Mouse (Mus musculus): ENCODE measurements around the gene Atp8a1. TPM values are rescaled to one million over a fixed set of nuclear protein-coding genes. Genes with fewer than 3 reads are reported as not detected.

Gene Atp8a1
- total RNA-seq, 1 experiment from 2014 or later, result 20.6 TPM

DNA sequence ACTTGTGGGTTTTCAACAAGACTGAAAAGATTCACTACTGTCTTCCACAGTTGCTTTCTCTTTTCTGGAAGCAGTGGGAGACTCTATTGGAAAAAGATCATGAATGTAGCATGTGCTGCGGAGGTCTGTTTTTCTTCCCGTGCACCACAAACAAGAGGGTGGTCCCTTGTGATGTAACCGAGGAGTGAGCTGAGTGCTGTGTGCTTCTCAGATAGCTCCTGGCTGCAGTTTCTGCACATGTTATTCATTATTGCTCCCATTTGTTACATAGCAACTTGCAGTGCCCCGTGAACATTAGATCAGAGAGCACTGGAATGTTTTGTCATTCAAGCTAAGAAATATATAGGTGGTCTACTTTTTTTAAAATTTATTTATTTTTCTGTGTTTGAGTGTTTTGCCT, 174.2 kb downstream of the Atp8a1 start:
- no peak for DNase-seq

DNA sequence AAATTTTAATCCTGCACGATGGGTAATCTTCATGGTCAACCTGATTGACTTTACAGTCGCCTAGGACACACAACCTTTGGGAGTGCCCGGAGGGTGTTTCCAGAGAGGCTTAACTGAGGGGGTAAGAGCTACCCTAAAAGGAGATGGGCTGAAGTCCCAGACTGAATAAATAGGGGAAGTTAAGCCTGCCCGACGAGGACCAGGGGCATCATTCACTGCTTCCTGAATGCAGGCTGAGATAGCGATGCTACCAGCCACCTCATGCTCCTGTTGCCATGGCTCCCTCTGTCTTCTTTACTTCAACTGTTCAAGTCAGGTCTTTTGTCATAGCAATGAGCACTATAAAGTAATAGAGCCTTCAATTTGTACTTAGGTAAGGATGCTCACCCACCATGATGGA, 177.1 kb downstream of the Atp8a1 start:
- DNase-seq, result no peak

DNA sequence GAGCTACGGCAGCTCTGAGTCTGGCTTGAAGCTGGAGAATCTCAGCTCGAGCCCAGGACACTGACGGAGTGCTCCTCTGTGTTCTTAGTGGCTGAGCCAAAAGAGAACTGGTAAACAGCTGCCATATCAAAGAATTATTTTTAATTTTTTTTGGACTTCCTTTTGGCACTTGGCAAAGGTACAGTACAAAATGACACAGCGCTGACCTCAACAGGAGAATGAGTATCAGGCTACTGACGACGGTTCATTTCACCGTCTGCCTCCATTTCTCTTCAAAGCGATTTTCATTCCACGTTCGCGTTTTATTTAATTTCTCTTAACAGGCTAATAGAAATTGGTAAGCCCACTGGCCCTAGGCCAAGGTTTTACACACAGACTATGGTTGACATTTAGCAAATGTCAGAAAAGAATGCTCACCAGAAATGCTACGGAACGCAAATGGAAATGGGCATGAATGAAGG, 177.8 kb downstream of the Atp8a1 start:
- DNase-seq, result peak; percentile 35

DNA sequence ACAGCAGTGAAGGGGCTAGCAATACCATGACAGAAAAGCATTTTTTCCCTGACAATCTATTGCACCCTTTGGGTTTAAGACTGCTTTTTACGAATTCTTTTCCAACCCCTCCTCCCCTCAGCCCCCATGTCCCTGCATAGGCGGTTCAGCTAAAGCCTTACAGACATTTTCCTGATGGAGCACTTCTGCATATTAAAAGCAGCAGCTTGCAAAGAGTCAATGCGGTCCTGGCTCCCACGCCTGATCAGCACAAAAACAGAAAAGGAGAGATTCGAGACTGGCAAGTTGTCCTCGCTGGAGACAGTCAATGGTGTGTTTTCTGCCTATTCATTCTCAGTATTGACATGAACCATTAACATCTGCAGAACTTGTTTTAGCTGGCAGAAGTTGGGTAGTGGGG, 184.5 kb downstream of the Atp8a1 start:
- no peak for DNase-seq

DNA sequence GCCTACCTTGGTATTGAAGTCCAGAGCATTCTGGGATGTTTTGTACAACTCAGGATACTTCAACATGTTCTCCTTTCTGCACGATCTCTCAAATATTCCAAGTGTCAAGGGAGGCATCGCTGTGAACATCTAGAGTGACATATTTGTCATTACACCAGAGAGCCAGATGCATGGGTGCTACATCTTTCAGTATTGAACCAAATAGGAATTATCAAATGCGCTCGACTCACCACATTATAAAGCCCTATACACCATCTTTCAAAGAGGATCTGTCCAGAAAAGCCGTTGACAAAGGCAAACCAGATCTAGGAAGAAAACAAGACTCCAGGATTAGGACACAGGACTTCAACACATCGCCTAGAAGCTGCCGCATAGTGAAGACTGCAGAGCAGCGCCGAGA, 187.4 kb downstream of the Atp8a1 start:
- DNase-seq, result no peak

DNA sequence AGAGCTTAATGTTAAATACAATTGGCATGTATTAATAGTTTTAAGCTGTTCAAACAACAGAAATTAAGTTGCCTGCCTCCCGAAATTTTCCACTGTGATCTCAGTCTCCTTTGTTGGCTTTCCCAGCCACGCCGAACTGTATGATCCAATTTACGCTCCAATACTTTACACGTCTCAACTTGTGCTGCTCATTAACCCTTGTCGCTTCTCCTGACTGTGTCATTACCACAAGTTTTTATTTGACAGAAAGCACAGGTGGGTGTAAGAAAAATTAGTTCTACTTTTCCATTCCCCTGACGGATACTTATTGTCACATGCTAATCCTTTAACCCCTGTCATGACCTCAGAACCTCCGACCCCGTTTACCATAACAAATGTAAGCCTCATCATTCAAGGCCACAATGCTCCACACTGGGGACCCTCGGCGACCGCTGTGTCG, 190.4 kb downstream of the Atp8a1 start:
- DNase-seq, result no peak

DNA sequence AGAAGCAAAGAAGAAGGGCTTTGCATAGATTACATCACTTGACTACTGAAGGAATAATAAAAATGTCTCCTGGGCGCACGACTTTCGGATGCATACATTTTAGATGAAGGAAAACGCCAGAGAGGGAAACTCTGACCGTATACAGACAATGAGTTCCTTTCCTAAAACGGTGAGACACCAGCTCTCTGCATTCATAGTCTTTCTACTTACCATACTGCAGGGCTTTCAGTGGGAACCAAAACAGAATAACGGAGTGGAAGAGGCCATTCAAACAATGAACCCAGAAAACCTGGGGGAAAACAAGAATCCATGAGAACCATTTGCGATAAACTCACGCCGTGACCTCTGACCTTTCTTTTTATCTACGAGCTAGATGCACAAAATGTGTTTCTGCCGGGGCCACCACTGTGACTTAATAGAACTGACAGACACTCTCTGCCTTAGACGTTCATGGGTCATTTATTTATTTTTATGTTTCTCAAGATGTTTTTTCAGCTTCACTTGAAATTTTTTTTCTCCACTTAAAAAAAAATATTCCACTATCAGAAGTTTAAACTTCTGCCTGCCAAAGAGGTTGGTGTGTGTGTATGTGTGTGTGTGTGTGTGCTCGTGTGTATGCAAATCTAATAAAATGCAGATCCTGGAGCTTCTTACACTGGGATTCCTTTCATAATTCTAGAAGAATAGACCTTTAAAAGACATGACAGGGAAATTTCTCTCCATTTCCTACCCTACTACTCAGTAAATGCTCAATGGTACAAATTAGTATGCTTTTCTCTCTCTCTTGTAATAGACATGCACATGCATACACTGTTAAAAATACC, 191.3 kb downstream of the Atp8a1 start:
- no peak for DNase-seq

DNA sequence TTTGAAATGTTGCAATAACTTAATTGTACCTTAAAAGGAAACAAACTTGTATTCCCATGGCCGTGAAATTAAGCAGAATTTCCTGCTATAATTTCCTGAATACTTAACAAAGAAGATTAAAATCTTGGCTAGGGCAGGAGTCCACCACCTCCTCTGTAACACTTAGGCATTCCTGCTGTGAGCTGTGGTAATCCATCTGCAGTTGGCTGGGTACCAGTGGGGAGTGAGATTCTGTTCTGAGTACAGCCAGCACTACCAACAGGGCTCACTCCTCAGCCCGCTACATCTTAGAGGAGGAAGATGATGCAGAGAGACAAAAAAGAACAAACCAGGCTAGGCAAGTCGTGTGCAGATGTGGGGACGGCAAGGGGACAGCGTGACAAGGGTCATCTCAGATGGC, 192.7 kb downstream of the Atp8a1 start:
- no peak for DNase-seq

DNA sequence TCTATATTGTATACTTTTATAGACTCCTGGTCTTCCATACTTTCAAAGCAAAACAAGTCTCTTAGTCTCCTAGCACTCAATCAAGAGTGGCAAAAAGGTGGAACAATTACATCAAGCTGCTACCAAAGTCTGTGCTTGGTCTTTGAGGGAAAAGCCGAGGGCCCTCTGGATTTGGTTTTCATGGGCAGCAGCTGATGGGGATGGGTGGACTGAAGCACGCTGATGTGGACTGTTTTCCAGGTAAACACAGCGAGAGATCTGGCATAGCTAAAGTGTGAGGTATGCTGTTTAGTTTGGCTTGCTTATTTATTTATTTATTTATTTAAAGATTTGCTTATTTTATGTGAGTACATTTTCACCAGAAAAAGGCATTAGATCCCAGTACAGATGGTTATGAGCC, 193.7 kb downstream of the Atp8a1 start:
- DNase-seq, result no peak

DNA sequence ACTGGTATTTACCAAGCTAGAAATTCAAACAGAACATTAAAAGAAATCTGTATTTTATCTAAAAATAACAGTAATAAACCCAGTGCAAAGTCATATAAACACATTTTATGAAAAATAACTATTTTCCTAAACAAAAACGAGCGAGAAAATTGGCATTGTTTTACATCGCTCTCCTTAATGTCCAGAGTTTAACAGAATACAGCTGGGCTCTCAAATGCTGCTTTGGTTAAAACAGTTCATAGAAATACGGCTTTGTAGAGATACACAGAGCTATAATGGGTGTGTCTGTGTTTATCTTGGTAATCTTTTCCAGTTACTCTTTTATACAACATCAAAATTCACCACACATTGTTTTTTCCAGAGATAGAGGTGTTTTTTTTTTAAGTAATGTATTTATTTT, 194.8 kb downstream of the Atp8a1 start:
- no peak for DNase-seq

DNA sequence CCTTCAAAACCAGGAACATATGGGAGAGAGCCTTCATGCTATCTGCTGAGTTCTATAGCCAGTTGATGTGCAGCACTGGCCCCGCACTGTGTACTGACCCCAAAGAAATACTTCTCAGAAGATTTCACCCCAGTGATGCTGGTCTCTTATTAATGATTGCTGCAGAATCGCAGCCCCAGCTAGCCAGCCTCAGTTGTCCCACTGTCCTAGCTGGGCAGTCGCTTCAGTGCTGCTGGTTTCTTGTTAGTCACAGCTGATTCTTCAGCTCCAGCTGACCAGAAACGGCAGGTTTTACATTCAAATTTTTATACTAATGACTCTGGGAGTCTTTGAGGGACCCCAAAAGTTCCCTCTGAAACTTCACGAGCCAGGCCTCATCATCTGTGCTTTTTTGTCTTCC, 197.2 kb downstream of the Atp8a1 start:
- DNase-seq, result no peak

DNA sequence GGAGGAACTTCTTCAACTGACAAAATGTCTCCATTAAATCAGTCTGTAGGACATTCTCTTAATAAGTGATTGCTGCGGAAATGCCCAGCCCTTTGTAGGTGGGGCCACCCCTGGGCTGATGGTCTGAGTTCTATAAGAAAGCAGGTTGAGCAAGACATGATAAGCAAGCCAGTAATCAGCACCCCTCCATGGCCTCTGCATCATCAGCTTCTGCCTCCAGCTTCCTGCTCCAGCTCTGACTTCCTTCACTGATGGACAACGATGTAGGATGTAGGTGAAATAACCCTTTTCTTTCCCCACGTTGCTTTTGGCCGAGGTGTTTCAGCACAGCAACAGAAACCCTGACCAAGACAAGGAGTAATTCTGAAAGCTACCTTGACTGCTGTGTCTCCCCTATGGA, 198.1 kb downstream of the Atp8a1 start:
- DNase-seq, result no peak

DNA sequence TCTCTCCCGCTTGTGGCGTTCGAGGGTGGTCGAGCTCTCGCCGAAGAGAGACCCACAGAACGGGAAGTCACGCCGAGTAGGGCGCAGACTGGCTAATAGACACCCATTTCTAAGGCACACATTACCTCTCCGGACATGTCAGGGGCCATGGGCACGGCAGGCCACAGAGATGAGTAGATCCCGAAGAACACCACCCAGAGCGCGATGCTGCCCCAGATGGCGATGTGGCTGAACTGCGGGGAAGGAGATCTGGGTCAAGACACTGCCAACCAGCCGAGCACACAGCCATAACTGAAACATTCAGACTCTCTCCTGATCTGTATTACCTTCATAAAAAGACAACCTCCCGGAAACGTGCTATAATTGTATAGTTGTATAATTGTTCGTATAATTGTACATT, 199.7 kb downstream of the Atp8a1 start:
- peak; percentile 37 for DNase-seq

DNA sequence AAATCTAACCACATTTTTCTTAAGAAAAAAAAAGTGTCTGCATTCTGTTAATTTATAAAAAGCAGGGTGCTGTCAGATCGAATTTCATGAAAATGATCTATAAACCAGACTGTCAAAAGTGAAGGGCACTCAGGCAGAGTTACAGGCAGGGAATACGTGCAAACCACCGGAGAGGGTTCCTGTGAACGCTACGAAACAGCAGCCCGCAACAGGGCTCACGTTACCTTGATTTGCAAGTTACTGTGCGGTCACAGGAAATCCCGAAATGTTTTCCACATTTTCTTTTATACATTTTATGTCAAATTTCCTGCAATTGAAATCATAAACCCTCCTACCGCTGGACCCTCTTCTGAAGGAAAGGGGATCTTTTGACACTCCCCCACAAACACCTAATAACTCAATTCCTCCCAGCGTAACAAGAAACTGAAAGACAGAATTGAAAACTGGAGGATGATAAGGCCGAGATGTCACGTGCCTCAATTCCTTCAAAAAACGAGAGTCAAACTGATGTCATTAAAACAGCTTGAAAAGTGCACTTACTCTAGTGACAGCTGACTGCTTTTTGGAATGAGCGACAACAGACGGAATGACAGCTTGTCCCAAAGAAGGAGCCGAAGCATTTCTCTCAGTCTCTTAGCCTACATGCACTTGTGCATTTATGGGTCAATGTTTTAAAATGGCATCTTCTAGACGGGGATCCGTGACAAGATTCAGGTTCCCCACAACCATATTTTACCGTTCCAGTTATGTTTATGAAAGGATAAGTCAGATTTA, 200.3 kb downstream of the Atp8a1 start:
- DNase-seq, result no peak

DNA sequence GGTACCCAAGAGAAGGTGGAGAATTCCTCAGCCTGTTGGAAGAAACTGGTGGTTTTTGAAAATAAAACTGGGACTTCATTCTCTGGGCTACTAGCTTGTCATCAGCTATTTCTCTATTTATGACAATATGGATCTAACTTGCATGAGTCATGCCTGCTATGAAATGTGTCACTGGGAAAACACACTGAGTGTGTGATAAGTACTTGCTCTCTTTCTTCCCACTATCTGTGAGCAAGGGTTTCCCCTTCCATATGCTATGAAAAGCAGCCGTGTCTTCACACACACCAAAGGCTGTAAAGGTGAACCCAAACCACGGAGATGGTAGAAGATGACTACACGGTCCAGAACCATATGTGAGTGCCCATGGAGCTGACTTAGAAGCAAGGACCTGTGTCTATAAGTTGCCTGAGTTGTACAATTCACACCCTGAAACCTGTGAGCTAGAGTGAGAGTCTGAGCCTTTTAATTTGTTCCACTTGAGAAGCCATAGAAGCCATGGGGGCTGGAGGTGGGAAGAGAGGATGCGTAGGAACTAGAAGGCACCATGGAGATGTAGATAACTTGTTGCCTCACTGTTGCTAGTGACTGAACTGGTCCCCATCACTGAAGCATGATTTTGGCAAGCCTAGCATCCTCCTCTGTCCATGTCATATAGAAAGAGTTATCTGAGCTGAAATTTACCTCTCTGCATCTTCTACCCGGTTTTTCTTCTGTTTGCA, 203.5 kb downstream of the Atp8a1 start:
- DNase-seq, result no peak

DNA sequence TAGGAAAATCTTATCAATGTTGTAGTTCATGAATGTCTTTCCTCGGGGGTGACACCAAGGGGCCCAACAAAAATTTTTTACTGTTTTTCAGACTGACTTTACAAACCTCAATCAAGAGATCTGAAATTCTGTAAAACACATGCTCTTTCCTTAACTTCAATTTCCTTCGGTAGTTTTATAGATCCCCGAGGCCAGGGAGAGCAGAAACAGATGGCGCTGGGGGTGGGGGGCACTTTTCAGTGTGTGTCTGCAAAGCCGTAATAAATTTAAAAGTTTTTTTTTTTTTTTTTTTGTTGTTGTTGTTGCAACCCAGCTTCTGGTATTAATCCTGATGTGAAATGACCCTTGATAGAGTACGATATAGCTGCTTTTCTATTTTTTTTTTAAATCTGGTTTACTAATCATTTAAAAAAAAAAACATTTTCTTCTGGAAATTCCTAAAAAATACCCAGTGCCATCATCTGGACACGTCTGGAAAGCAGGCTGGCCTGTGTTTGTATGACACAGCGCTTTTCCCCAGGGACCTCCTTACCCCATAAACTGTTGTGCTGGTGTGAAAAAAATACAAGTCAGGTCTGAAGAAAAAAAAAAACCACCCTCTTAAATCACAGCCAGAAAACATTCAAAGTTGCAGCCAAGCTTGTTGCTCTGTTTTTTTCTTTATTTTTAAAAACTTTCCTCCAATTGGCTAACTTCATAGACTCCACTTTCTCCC, 205.7 kb downstream of the Atp8a1 start:
- DNase-seq, result no peak

DNA sequence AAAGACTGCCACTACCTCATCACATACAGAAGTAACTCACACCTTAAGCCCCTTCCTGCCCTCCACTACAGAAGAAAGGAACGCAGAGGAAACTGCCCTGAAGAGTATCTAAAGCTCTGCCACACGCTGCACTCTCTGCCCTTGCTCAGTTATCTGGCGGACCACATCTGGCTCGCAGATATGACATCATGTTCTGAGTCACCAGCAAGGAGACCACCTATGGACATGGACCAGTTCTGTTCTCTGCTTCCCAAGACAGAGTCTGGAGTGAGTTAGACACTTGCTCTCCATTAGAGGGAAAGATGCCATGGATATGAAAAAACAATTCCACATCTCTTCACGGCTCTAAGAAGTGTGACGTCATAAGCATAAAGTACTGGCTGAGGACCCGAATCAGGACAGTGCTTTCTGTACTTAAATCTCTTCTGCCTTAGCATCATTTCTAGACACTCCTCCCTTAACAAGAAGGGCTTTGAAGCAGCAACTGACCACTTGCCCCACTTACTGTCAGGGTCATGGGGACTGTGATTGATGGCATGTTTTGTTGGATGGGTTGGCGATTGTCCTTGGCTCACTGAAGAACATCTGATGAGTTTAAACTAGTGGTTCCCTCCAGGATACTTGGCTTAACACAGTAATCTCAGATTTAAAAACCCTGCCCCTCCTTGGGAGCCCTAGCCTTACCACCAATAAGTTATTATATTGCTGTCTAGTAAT, 206.5 kb downstream of the Atp8a1 start:
- DNase-seq, result no peak

DNA sequence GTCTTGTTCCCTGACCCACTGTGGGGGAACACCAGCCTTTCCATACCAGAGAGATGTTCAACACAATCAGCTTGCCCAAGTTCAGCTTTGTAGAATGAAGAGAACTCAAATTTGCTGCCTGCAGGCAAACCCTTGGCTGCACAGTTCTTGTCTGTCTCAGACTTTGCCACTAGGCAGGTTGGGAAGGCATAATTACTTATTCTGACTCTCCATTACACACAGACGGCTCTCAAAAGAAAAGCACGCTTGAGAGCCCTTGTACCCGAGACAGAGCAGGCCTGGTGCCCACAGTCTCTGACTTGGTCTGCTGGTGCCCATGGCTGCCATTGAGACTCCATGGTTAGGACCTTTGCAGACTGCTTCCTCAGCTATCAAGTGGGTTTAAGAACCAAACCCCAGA, 212.9 kb downstream of the Atp8a1 start:
- DNase-seq, result no peak

DNA sequence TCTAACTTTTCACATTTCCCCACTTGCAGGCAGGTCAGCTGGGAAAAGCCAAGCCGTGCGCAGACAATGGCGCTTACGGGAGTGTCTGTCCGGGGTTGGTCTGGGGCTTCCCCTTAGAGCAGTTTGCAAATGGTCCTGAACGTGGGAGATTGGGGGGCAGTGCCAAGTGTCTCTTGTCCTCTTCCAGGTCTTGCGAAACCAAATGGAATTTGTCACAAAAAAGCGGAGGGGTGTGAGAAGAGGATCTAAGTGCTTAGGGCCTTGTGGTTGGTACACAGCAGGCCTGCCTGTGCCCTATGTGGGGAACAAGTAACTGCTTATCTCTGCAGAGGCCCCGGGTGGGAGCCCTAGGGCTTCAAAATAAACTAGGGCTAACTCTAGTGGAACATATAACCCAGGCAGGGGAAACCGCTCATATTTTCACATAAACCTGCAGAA, 213.4 kb downstream of the Atp8a1 start:
- DNase-seq, result no peak

DNA sequence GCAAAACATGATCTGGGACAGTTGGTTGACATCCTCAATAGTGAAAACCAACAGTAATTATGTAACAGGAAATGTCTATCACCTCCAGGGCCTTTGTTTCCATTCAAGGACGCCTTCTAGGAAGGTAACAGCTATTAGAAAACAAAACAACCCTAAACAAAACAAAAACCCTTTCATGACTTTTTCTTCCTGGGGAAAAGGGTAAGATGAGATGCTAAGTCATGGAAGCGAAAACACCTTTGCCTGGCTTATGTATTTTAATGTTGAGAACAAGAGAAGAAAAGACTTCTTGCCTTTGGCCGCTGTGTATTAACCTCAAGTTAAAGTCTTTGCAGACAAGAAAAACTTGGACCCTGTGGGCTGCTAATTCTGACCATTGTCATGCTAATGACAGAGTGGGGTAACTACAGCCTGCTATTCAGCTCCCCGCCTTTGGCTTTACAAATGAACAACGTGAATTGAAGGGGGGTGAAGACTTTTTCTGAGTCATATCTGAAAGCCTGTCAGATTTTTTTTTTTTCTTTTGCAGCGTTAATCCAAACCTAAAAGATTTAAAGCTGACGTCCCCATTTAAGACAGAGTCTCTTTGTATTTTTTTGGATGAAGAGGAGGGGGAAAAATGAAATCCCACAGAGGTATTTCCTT, 214.0 kb downstream of the Atp8a1 start:
- DNase-seq, result no peak

DNA sequence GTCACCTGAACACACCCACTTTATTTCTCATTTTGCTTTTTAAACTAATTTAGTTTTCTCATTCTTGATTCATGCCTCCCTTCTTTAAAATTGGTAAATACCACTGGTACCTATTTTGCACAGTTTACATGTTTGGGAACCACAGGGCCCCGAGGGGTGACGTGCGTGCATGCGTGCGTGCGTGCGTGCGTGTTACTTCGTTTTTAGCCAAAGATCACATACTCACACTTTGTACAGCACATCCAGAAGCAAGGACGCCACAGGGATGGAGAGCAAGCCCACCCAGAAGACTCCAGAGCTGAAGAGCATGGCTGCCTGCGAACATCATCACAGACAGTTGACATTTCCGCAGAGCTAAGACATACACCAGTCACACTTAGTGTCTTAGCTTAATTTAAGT, 216.0 kb downstream of the Atp8a1 start:
- DNase-seq, result no peak

Data from adrenal gland, postnatal 14 days (tissue).